Comparison of ENCODE assay signal across 14 mouse cellular contexts in genomic region chr5:96207531-96207930, GRCm38 (mm10). TPM values are rescaled to one million over a fixed set of nuclear protein-coding genes. Genes with fewer than 3 reads are reported as not detected.
A peak's percentile ranks its signal among the peaks of the same experiment; 100 is the strongest.
DNase-seq lines count a peak whose midpoint lies in the region; ATAC-seq and TF ChIP-seq lines count a peak whose summit lies in the region.
"Had no signal": no experiment of that assay in that cellular context is flagged by ENCODE, and none has a peak within 500 bp of the region (broad histone marks: within the 10 kb centered on the region; RNA-seq: fewer than 3 reads in every experiment).

No protein-coding gene starts in this region.

- H3K27ac ChIP-seq in forebrain, embryonic 14.5 days (ENCODE audit: low read depth, low read length): no peak overlapping the region
- no peak overlapping the region for H3K27ac ChIP-seq in forebrain, embryonic 12.5 days
- 0 out of 2 replicates have a peak overlapping the region, but pooled peaks have one; percentile 16 for H3K27ac ChIP-seq in kidney, adult 2 months (ENCODE audit: insufficient read depth, low read depth, low read length)
- H3K27ac ChIP-seq in midbrain, embryonic 14.5 days (replicated peaks; ENCODE audit: low read depth, low read length): 0 out of 2 replicates have a peak overlapping the region, but pooled peaks have one; percentile 50
- no peak overlapping the region for H3K27ac ChIP-seq in midbrain, embryonic 11.5 days (ENCODE audit: low read depth, low read length)
- H3K27ac ChIP-seq in MEL (ENCODE audit: control insufficient read depth, low read depth, low read length): peak overlapping the region; percentile 30; the same call in 1 of the 2 replicates
- H3K27ac ChIP-seq: forebrain, embryonic 15.5 days; hindbrain, postnatal 0 days; stomach, embryonic 15.5 days had no signal

- no peak overlapping the region for H3K4me2 ChIP-seq in forebrain, embryonic 14.5 days (ENCODE audit: low read length)
- no peak overlapping the region for H3K4me2 ChIP-seq in forebrain, embryonic 12.5 days
- H3K4me2 ChIP-seq in midbrain, embryonic 14.5 days (ENCODE audit: low read length): no peak overlapping the region
- H3K4me2 ChIP-seq in midbrain, embryonic 11.5 days: no peak overlapping the region
- H3K4me2 ChIP-seq: forebrain, embryonic 15.5 days; heart, embryonic 12.5 days; stomach, embryonic 15.5 days had no signal

- WGBS in forebrain, embryonic 14.5 days: 80% methylated on average over 2 of the region's 2 CpGs
- 80% methylated on average over 2 of the region's 2 CpGs for WGBS in forebrain, embryonic 12.5 days
- 87% methylated on average over 2 of the region's 2 CpGs for WGBS in kidney, adult 2 months
- WGBS in midbrain, embryonic 14.5 days: 65% methylated on average over 2 of the region's 2 CpGs
- 88% methylated on average over 2 of the region's 2 CpGs for WGBS in midbrain, embryonic 11.5 days

- TF ChIP-seq POLR2A in kidney, adult 2 months (IDR thresholded peaks at IDR 0.05; ENCODE audit: low read depth, low read length): no peak
- no peak for TF ChIP-seq POLR2A in MEL (IDR thresholded peaks at IDR 0.05; ENCODE audit: control insufficient read depth in 1 of 2, insufficient read depth in 1 of 2, low read depth in 1 of 2, low read length in 2 of 2, poor library complexity in 1 of 2)

- H3K9ac ChIP-seq in forebrain, embryonic 14.5 days (ENCODE audit: low read length): no peak overlapping the region
- H3K9ac ChIP-seq in forebrain, embryonic 12.5 days: no peak overlapping the region
- no peak overlapping the region for H3K9ac ChIP-seq in midbrain, embryonic 14.5 days (replicated peaks; ENCODE audit: low read length)
- no peak overlapping the region for H3K9ac ChIP-seq in midbrain, embryonic 11.5 days (ENCODE audit: low read length)
- no peak overlapping the region for H3K9ac ChIP-seq in MEL (ENCODE audit: control insufficient read depth, low read depth, low read length, poor library complexity, severe bottlenecking)
- H3K9ac ChIP-seq: forebrain, embryonic 15.5 days; heart, embryonic 12.5 days; stomach, embryonic 15.5 days had no signal

- H3K79me2 ChIP-seq in MEL (ENCODE audit: control insufficient read depth, insufficient read depth, low read length, poor library complexity): peaks cover 13% of the 10 kb centered on the region

- no peak for TF ChIP-seq CTCF in kidney, adult 2 months (conservative IDR thresholded peaks at IDR 0.05; ENCODE audit: insufficient read depth, insufficient read length, low read depth, low read length)
- no peak for TF ChIP-seq CTCF in MEL (IDR thresholded peaks at IDR 0.05 in 2 of 3, conservative IDR thresholded peaks at IDR 0.05 in 1 of 3; ENCODE audit: control insufficient read depth in 1 of 3, insufficient read depth in 1 of 3, low read depth in 2 of 3, low read length in 3 of 3, poor library complexity in 1 of 3, severe bottlenecking in 1 of 3)

- H3K27me3 ChIP-seq in forebrain, embryonic 14.5 days (replicated peaks; ENCODE audit: control insufficient read depth, insufficient read depth, low read length): no peaks in the 10 kb centered on the region
- no peaks in the 10 kb centered on the region for H3K27me3 ChIP-seq in forebrain, embryonic 12.5 days
- H3K27me3 ChIP-seq in kidney, adult 2 months (replicated peaks; ENCODE audit: control insufficient read depth, insufficient read depth, low read length): no peaks in the 10 kb centered on the region
- no peaks in the 10 kb centered on the region for H3K27me3 ChIP-seq in midbrain, embryonic 14.5 days (ENCODE audit: control insufficient read depth, insufficient read depth, low read length)
- no peaks in the 10 kb centered on the region for H3K27me3 ChIP-seq in midbrain, embryonic 11.5 days (ENCODE audit: control insufficient read depth, insufficient read depth, low read length)
- no peaks in the 10 kb centered on the region for H3K27me3 ChIP-seq in MEL (ENCODE audit: control insufficient read depth in 1 of 2, insufficient read depth in 2 of 2, low read length in 2 of 2)
- H3K27me3 ChIP-seq: forebrain, embryonic 15.5 days; heart, embryonic 12.5 days; stomach, embryonic 15.5 days had no signal

- TF ChIP-seq RAD21 in MEL (IDR thresholded peaks at IDR 0.05; ENCODE audit: low read depth, low read length): no peak

- no peaks in the 10 kb centered on the region for H3K9me3 ChIP-seq in forebrain, embryonic 14.5 days (replicated peaks; ENCODE audit: control insufficient read depth, low read length)
- no peaks in the 10 kb centered on the region for H3K9me3 ChIP-seq in forebrain, embryonic 12.5 days
- no peaks in the 10 kb centered on the region for H3K9me3 ChIP-seq in midbrain, embryonic 14.5 days (ENCODE audit: control insufficient read depth, low read length)
- no peaks in the 10 kb centered on the region for H3K9me3 ChIP-seq in midbrain, embryonic 11.5 days (ENCODE audit: control insufficient read depth, low read length)
- H3K9me3 ChIP-seq in MEL (replicated peaks; ENCODE audit: insufficient read depth, low read length): no peaks in the 10 kb centered on the region
- H3K9me3 ChIP-seq: forebrain, embryonic 15.5 days; heart, embryonic 12.5 days; stomach, embryonic 15.5 days had no signal

- no peaks in the 10 kb centered on the region for H3K36me3 ChIP-seq in forebrain, embryonic 14.5 days (ENCODE audit: control insufficient read depth, insufficient read depth, low read length)
- H3K36me3 ChIP-seq in forebrain, embryonic 12.5 days (replicated peaks): no peaks in the 10 kb centered on the region
- H3K36me3 ChIP-seq in kidney, adult 2 months (ENCODE audit: control insufficient read depth, insufficient read depth, low read length): no peaks in the 10 kb centered on the region
- H3K36me3 ChIP-seq in midbrain, embryonic 14.5 days (ENCODE audit: control insufficient read depth, insufficient read depth, low read length): no peaks in the 10 kb centered on the region
- H3K36me3 ChIP-seq in midbrain, embryonic 11.5 days (ENCODE audit: control insufficient read depth, insufficient read depth, low read length): no peaks in the 10 kb centered on the region
- peaks cover 0 to 48% of the 10 kb centered on the region in 2 experiments; a peak in 2 of 4 replicates for H3K36me3 ChIP-seq in MEL (ENCODE audit: control insufficient read depth in 1 of 2, insufficient read depth in 2 of 2, low read length in 2 of 2)
- H3K36me3 ChIP-seq: forebrain, embryonic 15.5 days; heart, embryonic 12.5 days; stomach, embryonic 15.5 days had no signal

- no peak for ATAC-seq in forebrain, embryonic 14.5 days
- ATAC-seq in forebrain, embryonic 12.5 days (ENCODE audit: low FRiP score): no peak
- ATAC-seq in midbrain, embryonic 14.5 days (ENCODE audit: low FRiP score, low TSS enrichment): no peak
- no peak for ATAC-seq in midbrain, embryonic 11.5 days (ENCODE audit: low FRiP score)
- ATAC-seq: forebrain, embryonic 15.5 days; hindbrain, postnatal 0 days; intestine, embryonic 16.5 days had no signal

- TF ChIP-seq EP300 in MEL (IDR thresholded peaks at IDR 0.05; ENCODE audit: low read depth in 1 of 2, low read length in 2 of 2): no peak

- peak; percentile 7 for DNase-seq in forebrain, embryonic 14.5 days (ENCODE audit: low spot score)
- DNase-seq in kidney, adult 2 months: no peak
- no peak for DNase-seq in kidney, postnatal 14 days
- DNase-seq in midbrain, embryonic 14.5 days: peak; percentile 26
- no peak for DNase-seq in midbrain, embryonic 11.5 days (ENCODE audit: low spot score, missing footprints)
- peak; percentile 25 for DNase-seq in MEL (ENCODE audit: low read depth, low spot score)
- no peak for DNase-seq in testis, postnatal 10 days (ENCODE audit: low spot score)
- DNase-seq: cerebellum, adult 8-10 months had no signal

- no peak overlapping the region for H3K4me3 ChIP-seq in forebrain, embryonic 14.5 days (ENCODE audit: low read depth, low read length)
- no peak overlapping the region for H3K4me3 ChIP-seq in forebrain, embryonic 12.5 days (replicated peaks)
- H3K4me3 ChIP-seq in kidney, adult 2 months (ENCODE audit: insufficient read depth, low read depth, low read length): no peak overlapping the region
- no peak overlapping the region for H3K4me3 ChIP-seq in midbrain, embryonic 14.5 days (replicated peaks; ENCODE audit: low read depth, low read length)
- H3K4me3 ChIP-seq in midbrain, embryonic 11.5 days (ENCODE audit: low read depth, low read length): no peak overlapping the region
- H3K4me3 ChIP-seq in MEL (ENCODE audit: control insufficient read depth in 1 of 2, insufficient read depth in 1 of 2, low read depth in 2 of 2, low read length in 2 of 2): no peak overlapping the region
- H3K4me3 ChIP-seq: forebrain, embryonic 15.5 days; heart, embryonic 12.5 days; stomach, embryonic 15.5 days had no signal

- peaks cover 10% of the 10 kb centered on the region for H3K4me1 ChIP-seq in forebrain, embryonic 14.5 days (ENCODE audit: control insufficient read depth, insufficient read depth, low read length)
- peaks cover 13% of the 10 kb centered on the region for H3K4me1 ChIP-seq in forebrain, embryonic 12.5 days
- H3K4me1 ChIP-seq in kidney, adult 2 months (ENCODE audit: control insufficient read depth, insufficient read depth, low read length): peaks cover 5% of the 10 kb centered on the region; the same call in 1 of the 2 replicates
- H3K4me1 ChIP-seq in midbrain, embryonic 14.5 days (ENCODE audit: control insufficient read depth, insufficient read depth, low read length): peaks cover 18% of the 10 kb centered on the region
- peaks cover 3% of the 10 kb centered on the region for H3K4me1 ChIP-seq in midbrain, embryonic 11.5 days (ENCODE audit: control insufficient read depth, insufficient read depth, low read length)
- H3K4me1 ChIP-seq in MEL (ENCODE audit: control insufficient read depth in 1 of 2, insufficient read depth in 2 of 2, low read length in 2 of 2): peaks cover 15 to 17% of the 10 kb centered on the region in 2 experiments

RNA-seq across cellular contexts. Expression of gene Mrpl1, which starts 1.8 kb away (rescaled TPM):
- polyA plus RNA-seq in forebrain, embryonic 14.5 days (2014; fragmentation: Nextera tagmentation; extraction: Ambion mirVana): 16.8 TPM in 2 replicates
- polyA plus RNA-seq in forebrain, embryonic 12.5 days (2016; fragmentation: Nextera tagmentation; extraction: Ambion mirVana): 22.0 and 22.3 TPM in 2 replicates
- 5.5 and 6.6 TPM in 2 replicates for polyA plus RNA-seq in kidney, adult 2 months (2012; rRNA removed)
- 16.3 and 17.5 TPM in 2 replicates for polyA plus RNA-seq in midbrain, embryonic 14.5 days (2014; fragmentation: Nextera tagmentation; extraction: Ambion mirVana)
- 22.4 and 26.3 TPM in 2 replicates for polyA plus RNA-seq in midbrain, embryonic 11.5 days (2014; fragmentation: Nextera tagmentation; extraction: Ambion mirVana)
- total RNA-seq in MEL (2012; rRNA removed): 26.2 and 27.0 TPM in 2 replicates
- polyA plus RNA-seq in MEL (2012; ENCODE audit: insufficient read depth in 1 of 2, insufficient read length in 2 of 2, low read depth in 1 of 2, low replicate concordance in 2 of 2, missing spikeins in 1 of 2): 10 to 100 TPM in 1 of 2 experiments, not detected in 1; 22.0 TPM

RNA-seq across cellular contexts. Expression of gene Cnot6l, which starts 43.6 kb away (rescaled TPM):
- polyA plus RNA-seq in forebrain, embryonic 14.5 days (2014; fragmentation: Nextera tagmentation; extraction: Ambion mirVana): 11.5 and 15.3 TPM in 2 replicates
- 13.8 and 16.6 TPM in 2 replicates for polyA plus RNA-seq in forebrain, embryonic 12.5 days (2016; fragmentation: Nextera tagmentation; extraction: Ambion mirVana)
- 7.2 and 9.9 TPM in 2 replicates for polyA plus RNA-seq in kidney, adult 2 months (2012; rRNA removed)
- polyA plus RNA-seq in midbrain, embryonic 14.5 days (2014; fragmentation: Nextera tagmentation; extraction: Ambion mirVana): 17.7 and 19.2 TPM in 2 replicates
- polyA plus RNA-seq in midbrain, embryonic 11.5 days (2014; fragmentation: Nextera tagmentation; extraction: Ambion mirVana): 9.1 and 10.6 TPM in 2 replicates
- total RNA-seq in MEL (2012; rRNA removed): 10.2 and 13.2 TPM in 2 replicates
- polyA plus RNA-seq in MEL (2012; ENCODE audit: insufficient read depth in 1 of 2, insufficient read length in 2 of 2, low read depth in 1 of 2, low replicate concordance in 2 of 2, missing spikeins in 1 of 2): 10 to 100 TPM in 1 of 2 experiments, not detected in 1; 21.2 TPM

Comparison
In these comparisons a context has a peak if more than half of its experiments do, and no peak if none do; other contexts are left out.
1. DNase-seq: peak in forebrain, embryonic 14.5 days (single experiment), midbrain, embryonic 14.5 days (single experiment) and MEL (single experiment); none in kidney, adult 2 months (single experiment), kidney, postnatal 14 days (single experiment), midbrain, embryonic 11.5 days (single experiment) and testis, postnatal 10 days (single experiment).
2. H3K27ac ChIP-seq: peak in kidney, adult 2 months (single experiment), midbrain, embryonic 14.5 days (single experiment) and MEL (single experiment); none in forebrain, embryonic 14.5 days (single experiment), forebrain, embryonic 12.5 days (single experiment) and midbrain, embryonic 11.5 days (single experiment).